Mouse (Mus musculus): ENCODE measurements around the gene Inpp5d. TPM values are rescaled to one million over a fixed set of nuclear protein-coding genes. Genes with fewer than 3 reads are reported as not detected.

Inpp5d gene
- total and polyA plus RNA-seq, 2 experiments from 2014 or later = 3.1 to 6.4 TPM

- no peak for ATAC-seq (ENCODE audit: low FRiP score)
- H3K27ac ChIP-seq (ENCODE audit: low read depth, low read length) = no peak overlapping the region
- TF ChIP-seq CTCF (IDR thresholded peaks at IDR 0.05) = no peak
- H3K9ac ChIP-seq (replicated peaks; ENCODE audit: low read length, poor library complexity, severe bottlenecking) = no peak overlapping the region
- H3K27me3 ChIP-seq (ENCODE audit: insufficient read depth, low read length) = no peaks in the 10 kb centered on the region
- H3K9me3 ChIP-seq (ENCODE audit: low read length) = no peaks in the 10 kb centered on the region
- no peak overlapping the region for H3K4me2 ChIP-seq (ENCODE audit: low read depth, low read length, poor library complexity, severe bottlenecking)
- H3K4me1 ChIP-seq (ENCODE audit: insufficient read depth, low read length) = no peaks in the 10 kb centered on the region
- DNase-seq (ENCODE audit: low spot score) = no peak
- H3K4me3 ChIP-seq (ENCODE audit: low read depth, low read length) = no peak overlapping the region
- H3K36me3 ChIP-seq (ENCODE audit: insufficient read depth, low read length) = peaks cover 70% of the 10 kb centered on the region
- WGBS = 94% methylated on average over 3 of the region's 3 CpGs
These were observed 143.7 kb downstream of the Inpp5d start for GRCm38 (mm10) chr1:87763821-87764220.

GRCm38 (mm10) chr1:87765741-87766140 lies 145.6 kb downstream of the Inpp5d start:
- Histone ChIP-seq H3K27me3 (ENCODE audit: insufficient read depth, low read length) (no peaks in the 10 kb centered on the region), H3K4me2 (ENCODE audit: low read depth, low read length, poor library complexity, severe bottlenecking) (no peak overlapping the region), H3K9me3 (ENCODE audit: low read length) (no peaks in the 10 kb centered on the region), H3K4me1 (ENCODE audit: insufficient read depth, low read length) (no peaks in the 10 kb centered on the region), H3K9ac (replicated peaks; ENCODE audit: low read length, poor library complexity, severe bottlenecking) (no peak overlapping the region), H3K36me3 (ENCODE audit: insufficient read depth, low read length) (peaks cover 75% of the 10 kb centered on the region), H3K27ac (ENCODE audit: low read depth, low read length) (no peak overlapping the region), H3K4me3 (ENCODE audit: low read depth, low read length) (no peak overlapping the region)
- DNase-seq (ENCODE audit: low spot score) (no peak), ATAC-seq (ENCODE audit: low FRiP score) (no peak)
- WGBS = 88% methylated on average over 2 of the region's 2 CpGs
- TF ChIP-seq CTCF (IDR thresholded peaks at IDR 0.05) = no peak

DNA sequence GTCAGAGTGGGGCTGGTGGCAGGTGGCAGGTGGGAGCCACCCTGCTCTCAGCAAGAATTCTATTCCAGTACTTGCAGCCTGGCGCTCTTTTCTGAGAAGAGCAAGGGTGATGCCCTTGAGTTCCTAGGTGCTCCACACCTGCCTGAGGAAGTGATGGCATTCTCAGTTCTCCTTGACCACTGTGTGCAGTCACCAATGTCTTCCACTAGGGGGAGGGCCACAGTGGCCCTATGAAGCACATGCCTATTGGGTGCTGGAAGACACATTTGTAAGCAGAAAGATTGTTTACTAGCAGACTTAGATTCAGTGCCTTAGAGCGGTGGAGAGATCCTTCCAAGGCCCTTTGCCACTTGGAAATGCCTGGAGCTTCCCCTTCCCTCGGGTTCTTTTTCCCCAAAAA lies 146.1 kb downstream of the Inpp5d start:
- Histone ChIP-seq H3K4me3 (ENCODE audit: low read depth, low read length) (no peak overlapping the region), H3K27ac (ENCODE audit: low read depth, low read length) (no peak overlapping the region), H3K4me2 (ENCODE audit: low read depth, low read length, poor library complexity, severe bottlenecking) (no peak overlapping the region), H3K36me3 (ENCODE audit: insufficient read depth, low read length) (peaks cover 80% of the 10 kb centered on the region), H3K9me3 (ENCODE audit: low read length) (no peaks in the 10 kb centered on the region), H3K4me1 (ENCODE audit: insufficient read depth, low read length) (no peaks in the 10 kb centered on the region), H3K9ac (replicated peaks; ENCODE audit: low read length, poor library complexity, severe bottlenecking) (no peak overlapping the region), H3K27me3 (ENCODE audit: insufficient read depth, low read length) (no peaks in the 10 kb centered on the region)
- peak; percentile 63 for TF ChIP-seq CTCF (IDR thresholded peaks at IDR 0.05)
- DNase-seq (ENCODE audit: low spot score) (no peak), ATAC-seq (ENCODE audit: low FRiP score) (no peak)
- WGBS = 93% methylated on average over 3 of the region's 3 CpGs

- peaks cover 75% of the 10 kb centered on the region for H3K36me3 ChIP-seq (ENCODE audit: insufficient read depth, low read length)
- no peaks in the 10 kb centered on the region for H3K9me3 ChIP-seq (ENCODE audit: low read length)
- ATAC-seq (ENCODE audit: low FRiP score) = no peak
These were observed 149.2 kb downstream of the Inpp5d start for GRCm38 (mm10) chr1:87769263-87769662.

More at GRCm38 (mm10) chr1:87769263-87769662, 149.2 kb downstream of the Inpp5d start:
- 100% methylated on average over 2 of the region's 2 CpGs for WGBS
- Histone ChIP-seq H3K4me1 (ENCODE audit: insufficient read depth, low read length) (no peaks in the 10 kb centered on the region), H3K4me3 (ENCODE audit: low read depth, low read length) (no peak overlapping the region), H3K4me2 (ENCODE audit: low read depth, low read length, poor library complexity, severe bottlenecking) (no peak overlapping the region), H3K9ac (replicated peaks; ENCODE audit: low read length, poor library complexity, severe bottlenecking) (no peak overlapping the region), H3K27me3 (ENCODE audit: insufficient read depth, low read length) (no peaks in the 10 kb centered on the region), H3K27ac (ENCODE audit: low read depth, low read length) (no peak overlapping the region)
- no peak for DNase-seq (ENCODE audit: low spot score)
- no peak for TF ChIP-seq CTCF (IDR thresholded peaks at IDR 0.05)

Other genes starting within 250 kb of the Inpp5d start
- gene Kcnj13, start 225.6 kb upstream of the Inpp5d start, total RNA-seq (2014; rRNA removed) = 4.5 and 8.0 TPM in 2 replicates
- 10.2 and 10.8 TPM in 2 replicates for gene Kcnj13, start 225.6 kb upstream of the Inpp5d start, polyA plus RNA-seq (2015; fragmentation: Nextera tagmentation; extraction: Ambion mirVana)
- not detected in 2 replicates for gene Snorc, start 150.0 kb upstream of the Inpp5d start, total RNA-seq (2014; rRNA removed)
- gene Snorc, start 150.0 kb upstream of the Inpp5d start, polyA plus RNA-seq (2015; fragmentation: Nextera tagmentation; extraction: Ambion mirVana) = 2.9 and 3.6 TPM in 2 replicates
- 1.1 and 1.3 TPM in 2 replicates for gene Neu2, start 110.4 kb upstream of the Inpp5d start, total RNA-seq (2014; rRNA removed)
- gene Neu2, start 110.4 kb upstream of the Inpp5d start, polyA plus RNA-seq (2015; fragmentation: Nextera tagmentation; extraction: Ambion mirVana) = 1.1 and 2.0 TPM in 2 replicates
- 51.4 and 55.4 TPM in 2 replicates for gene Ngef, start 46.4 kb upstream of the Inpp5d start, total RNA-seq (2014; rRNA removed)
- gene Ngef, start 46.4 kb upstream of the Inpp5d start, polyA plus RNA-seq (2015; fragmentation: Nextera tagmentation; extraction: Ambion mirVana) = 43.9 and 45.7 TPM in 2 replicates
- gene Atg16l1, start 135.6 kb downstream of the Inpp5d start, total RNA-seq (2014; rRNA removed) = 69.5 and 72.9 TPM in 2 replicates
- 65.4 and 71.0 TPM in 2 replicates for gene Atg16l1, start 135.6 kb downstream of the Inpp5d start, polyA plus RNA-seq (2015; fragmentation: Nextera tagmentation; extraction: Ambion mirVana)
- gene Sag, start 183.4 kb downstream of the Inpp5d start, total RNA-seq (2014; rRNA removed) = not detected in 2 replicates
- 1.2 and 1.9 TPM in 2 replicates for gene Sag, start 183.4 kb downstream of the Inpp5d start, polyA plus RNA-seq (2015; fragmentation: Nextera tagmentation; extraction: Ambion mirVana)
- gene Dgkd, start 233.0 kb downstream of the Inpp5d start, total RNA-seq (2014; rRNA removed) = 75.1 and 77.5 TPM in 2 replicates
- 36.6 and 38.2 TPM in 2 replicates for gene Dgkd, start 233.0 kb downstream of the Inpp5d start, polyA plus RNA-seq (2015; fragmentation: Nextera tagmentation; extraction: Ambion mirVana)

All from midbrain, postnatal 0 days (tissue).